Mouse (Mus musculus) 3T3-L1 (cell line): ENCODE results near the gene Kcng4.

Experiments used
- DNase-seq: peaks from one replicate; pipeline ENCODE4 v3.0.0-alpha.2; 2015; ENCODE audit warnings: low read depth, low spot score

The Kcng4 gene

DNA sequence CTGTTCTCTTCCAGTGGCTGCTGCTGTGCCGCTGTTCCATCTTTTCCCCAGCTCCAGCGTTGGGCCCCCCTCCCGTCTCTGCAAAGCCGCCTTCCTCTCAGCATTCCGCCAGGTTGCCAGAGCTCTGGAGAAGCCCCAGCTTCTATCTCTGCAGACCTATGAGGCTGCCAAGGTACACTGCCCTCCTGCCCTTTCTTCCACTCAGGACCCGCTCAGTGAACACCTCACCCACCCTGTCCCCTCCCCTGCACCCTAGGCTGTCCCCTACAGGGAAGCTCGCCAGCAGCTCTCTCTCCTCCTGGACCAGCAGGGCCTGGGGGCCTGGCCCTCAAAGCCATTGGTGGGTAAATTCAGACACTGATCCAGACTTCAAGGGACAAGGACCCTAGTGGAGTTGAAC, 19.1 kb downstream of the Kcng4 start:
- DNase-seq, result no peak

DNA sequence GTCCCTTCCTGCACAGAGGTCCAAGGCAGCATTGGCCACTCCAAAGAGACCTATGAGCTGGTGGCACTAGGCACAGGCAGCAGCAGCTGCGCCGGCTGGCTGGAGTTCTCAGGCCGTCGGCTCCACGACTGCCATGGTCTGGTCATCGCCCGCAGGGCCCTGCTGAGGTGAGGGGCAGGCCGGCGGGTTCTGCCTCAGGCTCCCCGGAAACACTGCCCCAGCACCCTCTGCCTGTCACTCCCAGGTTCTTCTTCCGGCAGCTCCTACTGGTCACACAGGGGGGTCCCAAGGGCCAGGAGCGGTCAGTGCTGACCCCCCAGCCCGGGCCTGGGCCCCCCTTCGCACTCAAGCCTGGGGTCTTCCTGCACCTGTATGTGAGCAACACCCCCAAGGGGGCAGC, 20.4 kb downstream of the Kcng4 start:
- DNase-seq, result no peak

DNA sequence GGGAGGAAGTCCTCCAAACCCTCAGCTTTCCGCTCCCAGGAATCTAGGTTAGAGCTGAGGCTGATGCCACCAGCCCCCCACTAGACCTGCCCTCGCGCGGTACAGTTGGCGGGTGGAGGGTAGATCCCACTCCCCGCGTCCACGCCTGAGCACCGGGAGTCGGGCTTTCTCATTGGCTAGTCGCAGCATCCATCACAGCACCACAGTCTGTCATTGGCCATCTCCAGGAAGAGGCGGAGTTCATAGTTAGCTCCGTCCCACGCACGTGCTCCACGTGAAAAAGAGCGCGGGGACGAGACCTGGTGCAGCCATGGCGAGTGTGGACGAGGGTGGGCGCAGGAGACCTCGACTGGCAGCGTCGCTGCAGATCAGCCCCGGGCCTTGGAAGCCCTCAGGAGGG, 23.0 kb downstream of the Kcng4 start, which contains the start of gene Adad2:
Gene Adad2 (plus strand): TSS at position 277 of the 400 bp plus-strand sequence.
- DNase-seq, result no peak

DNA sequence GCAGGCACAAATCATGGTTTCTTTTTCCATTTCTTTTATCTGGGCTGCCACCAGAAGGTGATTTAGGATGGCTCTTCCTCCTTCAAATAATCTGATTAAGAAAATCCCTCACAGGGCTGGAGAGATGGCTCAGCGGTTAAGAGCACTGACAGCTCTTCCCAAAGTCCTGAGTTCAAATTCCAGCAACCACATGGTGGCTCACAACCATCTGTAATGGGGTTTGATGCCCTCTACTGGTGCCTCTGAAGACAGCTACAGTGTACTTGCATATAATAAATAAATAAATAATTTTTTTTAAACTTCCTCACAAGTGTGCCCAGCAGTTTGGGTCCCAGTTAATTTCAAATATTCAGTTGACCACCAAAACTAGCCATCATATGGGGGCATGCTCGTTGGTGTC, 29.3 kb downstream of the Kcng4 start:
- DNase-seq, result peak; percentile 31

DNA sequence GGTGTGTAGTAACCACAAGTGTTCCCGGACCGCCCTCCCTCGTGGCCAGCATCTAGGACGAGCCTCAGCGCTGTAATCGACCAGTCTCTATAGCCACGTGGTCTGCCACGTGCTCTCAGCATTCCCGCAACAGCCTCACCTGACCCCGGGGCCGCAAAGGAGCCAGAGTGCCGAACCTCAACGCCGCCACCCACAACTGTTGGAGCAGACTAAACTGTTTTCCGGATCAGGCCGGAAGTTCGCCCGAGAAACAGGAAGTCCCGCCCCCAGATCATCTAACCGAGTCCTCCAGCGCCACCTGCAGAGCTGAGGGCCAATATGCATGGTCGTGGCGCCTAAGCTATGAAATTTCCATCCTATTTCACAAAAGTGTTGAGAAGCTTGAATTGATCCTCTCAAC, 30.5 kb downstream of the Kcng4 start, which contains the start of gene Taf1c:
Gene Taf1c (minus strand): TSS at position 227 of the 400 bp plus-strand sequence.
- peak; percentile 92 for DNase-seq

DNA sequence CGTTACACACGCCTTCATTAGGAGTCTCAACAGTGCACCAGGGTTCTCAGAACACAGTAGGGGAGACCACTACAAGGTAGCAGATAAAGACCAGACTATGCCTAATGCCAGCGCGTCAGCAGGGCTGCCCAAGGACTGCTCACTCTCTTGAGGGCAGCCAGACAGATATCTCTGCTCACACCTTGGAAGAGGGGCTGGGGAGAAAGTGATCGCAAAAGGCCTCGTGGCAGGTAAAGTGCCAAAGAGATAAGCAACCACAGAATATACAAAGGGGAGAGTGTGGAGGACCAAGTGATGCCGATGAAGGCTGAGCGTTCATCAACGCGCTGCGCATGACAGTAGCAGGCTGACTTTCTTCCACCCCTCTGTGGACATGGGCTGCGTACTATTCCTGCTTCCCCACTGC, 31.1 kb downstream of the Kcng4 start:
- DNase-seq, result no peak

DNA sequence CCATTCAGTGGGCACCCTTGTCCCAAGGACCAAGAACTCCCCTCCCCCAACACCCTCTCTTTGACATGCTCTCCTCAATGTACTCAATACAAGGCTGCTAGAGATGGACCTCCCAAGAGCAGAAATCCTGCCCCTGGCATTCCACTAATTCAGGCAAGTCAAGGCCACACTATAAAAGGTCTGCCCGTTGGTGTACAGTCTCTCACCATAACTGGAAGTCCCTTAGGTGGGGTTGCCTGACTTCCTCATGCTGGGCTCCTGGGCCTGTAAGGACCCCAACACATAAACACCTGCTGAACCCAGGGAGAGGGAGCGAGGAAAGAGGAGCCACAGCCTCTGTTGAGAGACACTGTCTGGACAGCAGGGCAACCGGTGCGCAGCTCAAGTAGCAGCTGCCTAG, 31.7 kb downstream of the Kcng4 start:
- DNase-seq, result no peak

DNA sequence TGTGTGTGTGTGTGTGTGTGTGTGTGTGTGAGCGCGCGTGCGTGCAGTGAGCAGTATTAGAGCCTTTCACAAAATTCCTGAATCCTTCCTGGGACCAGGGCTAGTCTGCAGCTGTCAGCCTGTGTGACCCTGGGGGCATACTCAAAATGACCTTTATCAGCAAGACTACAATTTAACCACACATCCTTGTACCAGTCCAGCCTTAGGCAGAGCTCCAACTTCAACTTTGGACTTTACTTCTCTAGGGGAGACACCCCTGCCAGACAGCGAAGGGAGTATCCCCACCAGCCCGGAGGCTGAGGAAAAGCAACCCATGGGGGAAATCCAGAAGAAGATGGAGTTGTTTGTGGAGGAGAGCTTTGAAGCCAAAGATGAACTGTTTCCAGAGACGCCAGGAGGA, 44.0 kb downstream of the Kcng4 start:
- DNase-seq, result no peak

DNA sequence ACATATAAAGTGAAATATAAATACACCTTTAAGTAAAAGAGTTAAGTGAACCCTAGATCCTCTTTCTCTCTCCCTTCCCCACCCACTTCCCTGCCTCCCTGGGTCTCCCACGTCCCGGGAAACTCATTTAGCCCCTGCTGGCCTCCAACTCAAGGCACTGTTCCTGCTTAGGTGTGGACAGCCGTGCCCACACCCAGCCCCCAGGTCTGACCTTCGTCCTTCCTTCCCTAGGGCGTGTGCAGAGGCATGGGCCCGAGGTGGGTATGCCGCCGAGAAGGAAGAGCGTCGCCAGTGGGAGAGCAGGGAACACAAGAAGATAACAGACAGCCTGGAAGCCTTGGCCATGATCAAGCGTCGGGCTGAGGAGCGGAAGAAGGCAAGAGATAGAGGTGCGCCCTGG, 45.1 kb downstream of the Kcng4 start:
- no peak for DNase-seq

DNA sequence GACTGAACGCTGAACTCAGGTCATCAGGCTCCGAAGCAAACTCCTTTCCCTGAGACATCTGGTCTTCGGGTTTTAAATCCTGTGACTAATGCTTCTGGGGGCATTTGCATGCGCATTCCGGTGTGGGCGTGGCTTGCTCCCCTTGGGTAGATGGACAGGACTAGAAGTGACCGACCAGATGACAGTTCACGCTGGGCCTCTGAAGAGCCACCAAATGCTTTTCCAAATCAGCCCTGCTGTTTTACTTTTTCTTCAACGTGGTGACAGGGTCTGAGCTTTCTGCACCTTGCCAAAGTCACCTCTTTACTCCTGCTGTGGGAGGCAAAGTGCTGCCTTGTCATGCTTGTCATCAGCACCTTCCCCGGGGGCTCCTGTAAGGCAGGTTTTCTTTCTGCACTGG, 46.6 kb downstream of the Kcng4 start:
- DNase-seq, result peak; percentile 20

DNA sequence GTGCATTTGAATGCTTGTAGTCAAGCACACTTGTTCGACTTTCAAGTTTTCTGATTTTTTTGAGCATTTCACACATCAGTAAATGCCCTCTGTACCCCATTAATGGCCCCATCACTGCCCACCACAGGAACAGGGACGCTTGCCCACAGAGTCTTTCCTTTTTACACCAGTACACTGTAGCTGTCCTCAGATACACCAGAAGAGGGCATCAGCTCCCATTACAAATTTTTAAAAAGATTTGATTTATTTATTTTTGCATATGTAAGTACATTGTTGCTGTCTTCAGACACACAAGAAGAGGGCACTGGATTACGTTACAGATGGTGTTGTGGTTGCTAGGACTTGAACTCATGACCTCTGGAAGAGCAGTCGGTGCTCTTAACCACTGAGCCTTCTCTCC, 47.2 kb downstream of the Kcng4 start:
- no peak for DNase-seq

DNA sequence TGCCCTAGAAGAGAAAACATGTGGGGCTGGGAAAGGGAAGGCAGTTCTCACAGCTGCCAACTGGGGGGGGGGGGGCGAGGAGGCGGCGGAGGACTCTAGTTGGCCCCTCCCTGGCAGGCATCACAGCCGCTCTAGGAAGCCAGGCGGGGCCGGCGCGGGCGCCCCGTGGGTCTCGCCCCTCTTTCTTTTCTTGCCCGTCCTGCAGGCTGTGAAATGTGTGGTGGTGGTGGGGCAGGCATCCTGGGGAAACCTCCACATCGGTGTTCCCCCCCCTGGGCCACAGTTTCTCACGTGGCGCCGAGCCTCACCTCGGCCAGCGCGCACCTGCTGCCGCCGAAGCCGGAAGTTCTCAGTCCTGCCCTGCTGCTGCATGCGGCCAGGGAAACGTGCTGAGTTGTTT, 49.6 kb downstream of the Kcng4 start:
- no peak for DNase-seq

DNA sequence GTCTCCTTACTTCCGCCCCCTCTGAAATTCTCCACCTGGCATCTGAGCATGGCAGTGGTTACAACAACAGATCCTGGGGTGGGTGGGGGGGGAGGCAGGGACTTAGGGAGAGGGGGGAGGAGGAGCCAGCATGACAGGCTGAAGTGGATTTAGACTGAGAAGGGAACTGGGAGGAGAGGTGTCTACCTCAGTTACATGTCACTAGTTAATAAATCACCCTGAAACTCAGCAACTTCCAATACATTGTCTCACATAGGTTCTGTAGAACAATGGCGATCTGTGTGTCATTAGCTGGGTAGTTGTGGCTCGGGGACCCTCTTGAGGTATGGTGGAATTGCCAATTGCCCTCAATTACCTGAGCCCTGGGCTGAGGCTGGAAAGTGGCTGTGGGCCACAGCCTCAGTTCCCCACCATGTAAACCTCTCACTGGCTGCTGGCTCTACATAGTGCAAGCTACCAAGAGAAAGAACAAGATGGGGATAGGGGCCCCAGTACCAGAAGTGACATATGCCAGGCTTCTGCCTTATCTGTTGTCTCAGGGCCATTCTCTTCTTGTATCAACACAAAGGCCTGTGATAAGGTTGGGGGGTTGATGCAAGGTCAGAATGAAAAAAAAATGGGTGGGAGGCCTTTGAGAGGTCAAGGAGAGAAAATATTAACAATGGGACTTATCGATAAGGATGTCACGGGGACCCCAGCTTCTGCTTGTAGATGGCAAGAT, 54.9 kb downstream of the Kcng4 start:
- DNase-seq, result no peak

DNA sequence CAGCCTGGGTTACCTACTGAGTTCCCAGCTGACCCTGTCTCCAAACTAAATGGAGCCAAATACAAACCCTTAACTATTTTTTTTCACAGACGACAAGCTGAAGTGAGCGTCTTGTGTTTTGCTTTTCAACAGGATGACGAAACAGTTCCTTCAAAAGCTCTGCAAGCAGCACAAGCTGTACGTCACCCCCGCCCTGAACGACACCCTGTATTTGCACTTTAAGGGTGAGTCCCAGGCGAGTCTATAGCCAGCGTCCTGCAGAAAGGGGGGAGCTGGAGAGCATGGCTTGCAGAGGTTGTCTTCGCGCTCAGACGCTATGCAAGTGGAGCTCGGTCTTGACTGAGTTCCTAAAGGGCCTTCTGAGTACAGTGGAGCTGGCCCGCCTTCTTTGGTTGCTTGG, 56.4 kb downstream of the Kcng4 start:
- DNase-seq, result no peak

DNA sequence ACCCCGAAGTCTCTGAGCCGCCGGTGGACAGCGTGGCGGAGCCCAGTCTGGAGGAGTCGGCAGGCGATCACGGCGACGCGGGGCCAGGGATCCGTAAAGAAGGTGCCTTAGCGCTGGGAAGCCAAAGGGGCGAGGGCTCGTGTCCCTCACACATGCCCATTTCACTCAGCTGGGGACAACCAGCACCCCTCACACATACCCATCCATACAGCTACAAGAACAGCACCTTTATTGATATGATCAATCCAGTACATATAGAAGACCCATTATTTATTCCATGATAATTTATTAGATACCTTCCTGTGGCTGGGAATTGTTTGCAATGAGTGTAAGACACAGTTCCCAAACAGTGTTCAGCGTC, 60.1 kb downstream of the Kcng4 start:
- DNase-seq, result no peak

DNA sequence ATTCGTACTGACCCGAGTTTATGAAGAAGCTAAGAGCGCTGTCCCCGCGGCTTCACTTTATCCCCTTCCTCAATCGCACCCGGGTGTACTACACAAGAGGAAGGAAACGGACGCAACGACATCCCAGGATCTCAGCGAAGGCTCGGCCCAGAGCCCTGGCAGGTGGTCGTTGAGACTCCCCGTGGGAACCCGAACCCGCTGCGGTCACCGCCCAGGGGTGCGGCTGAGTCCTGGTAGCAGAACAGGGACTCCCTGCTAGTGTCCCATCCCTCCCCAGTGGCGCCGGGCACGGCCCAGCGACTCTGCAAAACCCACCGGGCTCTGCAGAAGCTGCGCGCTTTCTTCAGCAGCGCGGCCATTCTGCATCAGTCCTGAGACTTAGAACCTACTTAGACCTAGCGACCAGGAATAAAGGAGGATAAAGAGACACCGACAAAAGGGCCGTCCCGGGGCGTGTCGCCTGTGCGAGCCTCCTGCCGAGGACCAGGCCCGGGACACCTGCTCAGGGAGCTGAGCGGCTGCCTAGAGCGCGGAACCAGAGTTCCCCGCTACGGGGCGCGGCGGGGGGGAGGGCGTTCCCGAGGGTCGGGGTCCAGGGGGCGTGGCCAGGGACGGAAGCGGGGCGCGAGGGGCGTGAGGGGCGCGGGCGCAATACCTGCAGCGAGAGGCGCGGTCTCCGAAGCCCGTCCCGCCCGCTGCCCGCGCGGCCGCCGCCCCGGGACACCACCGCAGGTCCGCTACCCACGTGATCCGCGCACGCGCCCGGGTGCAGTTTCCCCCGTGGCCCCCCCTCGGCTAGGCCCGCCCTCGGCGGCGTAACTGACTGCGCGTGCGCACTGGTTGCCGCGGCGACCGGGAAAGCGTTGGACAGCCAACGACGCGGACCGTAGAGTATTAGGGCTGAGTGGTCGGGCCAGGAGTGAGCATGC, 60.8 kb downstream of the Kcng4 start, which contains the start of the genes Hsdl1 and Dnaaf1:
Gene Hsdl1 (minus strand): TSS at position 747 of the 929 bp plus-strand sequence.
Gene Dnaaf1 (plus strand): TSS at position 799 of the 929 bp plus-strand sequence.
- DNase-seq, result peak; percentile 76
